Mouse (Mus musculus) heart, embryonic 11.5 days (tissue): Measurements from ENCODE around the gene Gm49336. TPM values are rescaled to one million over a fixed set of nuclear protein-coding genes. Genes with fewer than 3 reads are reported as not detected.

Experiments used
- ATAC-seq: fragments of 200-750 bp; cut with Nextera tagmentation; replicated peaks from 2 replicates; pipeline ENCODE4 v1.8.0; 2017; ENCODE audit warnings: moderate library complexity; ENCODE audit not compliant: insufficient number of reproducible peaks, low FRiP score, low TSS enrichment
- H3K27ac ChIP-seq: fragments of 300-500 bp; sonication (generic); 2 replicates; pipeline ENCODE4 v1.5.1; 2014; ENCODE audit warnings: mild to moderate bottlenecking, low read depth, low read length
- H3K27me3 ChIP-seq: fragments of 300-500 bp; sonication (generic); 2 replicates; pipeline ENCODE4 v1.6.1; 2014; ENCODE audit warnings: mild to moderate bottlenecking, low read length, mixed read lengths; ENCODE audit not compliant: control insufficient read depth, insufficient read depth
- H3K36me3 ChIP-seq: fragments of 300-500 bp; sonication (generic); 2 replicates; pipeline ENCODE4 v1.6.1; 2014; ENCODE audit warnings: mild to moderate bottlenecking, low read length, moderate library complexity, mixed read lengths; ENCODE audit not compliant: control insufficient read depth, insufficient read depth
- H3K4me1 ChIP-seq: fragments of 300-500 bp; sonication (generic); 2 replicates; pipeline ENCODE4 v1.6.1; 2014; ENCODE audit warnings: low read length; ENCODE audit not compliant: control insufficient read depth, insufficient read depth
- H3K4me2 ChIP-seq: fragments of 300-500 bp; sonication (generic); 2 replicates; pipeline ENCODE4 v1.6.1; 2014; ENCODE audit warnings: mild to moderate bottlenecking, moderate library complexity
- H3K4me3 ChIP-seq: fragments of 300-500 bp; sonication (generic); 2 replicates; pipeline ENCODE4 v1.5.1; 2014; ENCODE audit warnings: low read depth, low read length
- H3K9ac ChIP-seq: fragments of 300-500 bp; sonication (generic); 2 replicates; pipeline ENCODE4 v1.6.1; 2014; ENCODE audit warnings: mild to moderate bottlenecking, low read depth, low read length, moderate library complexity
- H3K9me3 ChIP-seq: fragments of 300-500 bp; sonication (generic); replicated peaks from 2 replicates; pipeline ENCODE4 v1.6.1; 2016; ENCODE audit warnings: low read length; ENCODE audit not compliant: control insufficient read depth
- WGBS: fragments of 180-500 bp; shearing (Covaris S2); extraction: QIAGEN DNeasy Blood & Tissue Kit; methylation state at CpG from one replicate; pipeline ENCODE4 v1.1.7; 2014; ENCODE audit not compliant: insufficient replicate concordance; 5-methylcytosine and 5-hydroxymethylcytosine counted together
- polyA plus RNA-seq: library from polyadenylated mRNA; unstranded; fragments of >200 nt; fragmentation: Nextera tagmentation; extraction: Ambion mirVana; gene quantifications from 2 replicates; pipeline ENCODE4 v1.2.1, GENCODE M21; 2014

Gm49336 gene
- polyA plus RNA-seq, 1 experiment from 2014 or later: 50.6 TPM

GRCm38 (mm10) chr14:60269333-60269732, 18.0 kb upstream of the Gm49336 start:
- no peak overlapping the region for H3K4me2 ChIP-seq
- H3K4me3 ChIP-seq: no peak overlapping the region
- no peaks in the 10 kb centered on the region for H3K9me3 ChIP-seq
- H3K36me3 ChIP-seq: no peaks in the 10 kb centered on the region
- 0 out of 2 replicates have a peak, but pooled peaks cover 4% of the 10 kb centered on the region for H3K4me1 ChIP-seq
- WGBS: 87% methylated on average over 6 of the region's 6 CpGs
- ATAC-seq: no peak
- H3K27ac ChIP-seq: no peak overlapping the region
- H3K27me3 ChIP-seq: no peaks in the 10 kb centered on the region
- H3K9ac ChIP-seq: no peak overlapping the region

- H3K9ac ChIP-seq: peak within 1 kb of the TSS; percentile 88
- H3K9me3 ChIP-seq: no peaks in the 10 kb centered on the region
- no peaks in the 10 kb centered on the region for H3K36me3 ChIP-seq
- peak within 1 kb of the TSS; percentile 72 for H3K27ac ChIP-seq
- H3K4me1 ChIP-seq: 0 out of 2 replicates have a peak, but pooled peaks cover 6% of the 10 kb centered on the region
- peak; percentile 99 for ATAC-seq
- H3K4me2 ChIP-seq: peak within 1 kb of the TSS; percentile 61
- WGBS: under 1% methylated on average over 51 of the region's 51 CpGs
- H3K27me3 ChIP-seq: no peaks in the 10 kb centered on the region
- peak within 1 kb of the TSS; percentile 85 for H3K4me3 ChIP-seq
Measured at GRCm38 (mm10) chr14:60264990-60265876, 13.9 kb upstream of the Gm49336 start, which contains the start of gene Mtmr6. Mtmr6 (plus strand) TSS chr14:60265228.

- 45% methylated on average over 7 of the region's 7 CpGs for WGBS
Measured at GRCm38 (mm10) chr14:60262316-60262715, 11.0 kb upstream of the Gm49336 start.

GRCm38 (mm10) chr14:60257851-60258250, 6.5 kb upstream of the Gm49336 start:
- H3K36me3 ChIP-seq: no peaks in the 10 kb centered on the region
- H3K27ac ChIP-seq: no peak overlapping the region
- ATAC-seq: no peak
- H3K4me1 ChIP-seq: 0 out of 2 replicates have a peak, but pooled peaks cover 2% of the 10 kb centered on the region
- no peak overlapping the region for H3K9ac ChIP-seq
- no peak overlapping the region for H3K4me2 ChIP-seq
- 84% methylated on average over 1 of the region's 1 CpGs for WGBS
- H3K4me3 ChIP-seq: no peak overlapping the region
- no peaks in the 10 kb centered on the region for H3K27me3 ChIP-seq
- H3K9me3 ChIP-seq: no peaks in the 10 kb centered on the region

More at GRCm38 (mm10) chr14:60262316-60262715, 11.0 kb upstream of the Gm49336 start:
- 0 out of 2 replicates have a peak, but pooled peaks cover 6% of the 10 kb centered on the region for H3K4me1 ChIP-seq
- H3K4me2 ChIP-seq: no peak overlapping the region; the same call in 1 of the 2 replicates
- no peaks in the 10 kb centered on the region for H3K9me3 ChIP-seq
- no peak overlapping the region for H3K9ac ChIP-seq
- ATAC-seq: no peak
- no peak overlapping the region for H3K27ac ChIP-seq
- H3K36me3 ChIP-seq: no peaks in the 10 kb centered on the region
- no peak overlapping the region for H3K4me3 ChIP-seq
- H3K27me3 ChIP-seq: no peaks in the 10 kb centered on the region

- ATAC-seq: no peak
- Histone ChIP-seq H3K9me3 (no peaks in the 10 kb centered on the region), H3K9ac (no peak overlapping the region), H3K36me3 (no peaks in the 10 kb centered on the region), H3K27ac (no peak overlapping the region), H3K27me3 (no peaks in the 10 kb centered on the region), H3K4me2 (no peak overlapping the region), H3K4me1 (peaks cover 7% of the 10 kb centered on the region; the same call in 1 of the 2 replicates), H3K4me3 (no peak overlapping the region)
- 72% methylated on average over 4 of the region's 4 CpGs for WGBS
Measured at GRCm38 (mm10) chr14:60257101-60257500, 5.8 kb upstream of the Gm49336 start.

GRCm38 (mm10) chr14:60256356-60256755, 5.0 kb upstream of the Gm49336 start:
- ATAC-seq: no peak
- 20% methylated on average over 3 of the region's 3 CpGs for WGBS
- Histone ChIP-seq H3K9ac (no peak overlapping the region), H3K4me1 (peaks cover 6% of the 10 kb centered on the region; the same call in 1 of the 2 replicates), H3K36me3 (no peaks in the 10 kb centered on the region), H3K27ac (no peak overlapping the region), H3K9me3 (no peaks in the 10 kb centered on the region), H3K27me3 (no peaks in the 10 kb centered on the region), H3K4me3 (no peak overlapping the region), H3K4me2 (no peak overlapping the region)

GRCm38 (mm10) chr14:60254774-60255173, 3.5 kb upstream of the Gm49336 start:
- Histone ChIP-seq H3K9me3 (no peaks in the 10 kb centered on the region), H3K4me3 (no peak overlapping the region), H3K9ac (no peak overlapping the region), H3K27me3 (no peaks in the 10 kb centered on the region), H3K36me3 (no peaks in the 10 kb centered on the region), H3K4me1 (peaks cover 6% of the 10 kb centered on the region; the same call in 1 of the 2 replicates), H3K27ac (no peak overlapping the region), H3K4me2 (no peak overlapping the region)
- no peak for ATAC-seq

GRCm38 (mm10) chr14:60253466-60253865, 2.2 kb upstream of the Gm49336 start:
- Histone ChIP-seq H3K27ac (no peak overlapping the region), H3K9ac (no peak overlapping the region), H3K4me3 (no peak overlapping the region), H3K4me2 (no peak overlapping the region), H3K36me3 (no peaks in the 10 kb centered on the region), H3K27me3 (no peaks in the 10 kb centered on the region), H3K9me3 (no peaks in the 10 kb centered on the region), H3K4me1 (peaks cover 9% of the 10 kb centered on the region)
- 60% methylated on average over 3 of the region's 3 CpGs for WGBS
- ATAC-seq: no peak
